Mouse (Mus musculus) olfactory bulb, adult 2 months (tissue): ENCODE measurements at regions not wholly inside any gene's neighbourhood (a gene's known extent, or its start where the extent isn't known, plus 50 kb on each side); places are given as distances from the start of the nearest gene placed in this dataset.

ENCODE experiments used
- CTCF ChIP-seq: fragments of 200-500 bp; IDR thresholded peaks from 2 replicates; pipeline ENCODE4 v1.5.1; 2012; ENCODE audit warnings: low read depth, mild to moderate bottlenecking, low read length, moderate library complexity; ENCODE audit not compliant: insufficient read depth
- POLR2A ChIP-seq: fragments of 200-500 bp; IDR thresholded peaks from 2 replicates; pipeline ENCODE4 v1.6.1; 2012; ENCODE audit warnings: mild to moderate bottlenecking, low read depth, low read length, moderate library complexity; ENCODE audit not compliant: insufficient read depth

GRCm38 (mm10) chr9:122571001-122571400 is 176.1 kb upstream of the Topaz1 start:
- TF ChIP-seq POLR2A (no peak), CTCF (no peak)
